Mouse (Mus musculus) T-helper 1 cell (primary cell): ENCODE results near the gene Fgf3.

ENCODE experiments used
- in situ Hi-C: fragments of 300-600 bp; cut with MboI, MseI; formaldehyde crosslinking; loops from one replicate; pipeline ENCODE4 v1.15.1; 2025; ENCODE audit warnings: high pct_unique_total_duplicates

Gene Fgf3

GRCm38 (mm10) chr7:144837891-144838488 is at the start of gene Fgf3:
Gene Fgf3, plus strand, starts transcription at chr7:144838083.
- in situ Hi-C loops = no loop called here

- in situ Hi-C loops = no loop called here
Measured at GRCm38 (mm10) chr7:144788631-144789030, 49.3 kb upstream of the Fgf3 start.

- in situ Hi-C loops = loop anchor here (5.0 kb wide), 1 partner anchor 112 kb away; no protein-coding TSS in a partner anchor
Measured at GRCm38 (mm10) chr7:144789601-144790556, 48.0 kb upstream of the Fgf3 start.

GRCm38 (mm10) chr7:144791426-144791825 is 46.5 kb upstream of the Fgf3 start:
- in situ Hi-C loops = loop anchor here (5.0 kb wide), 1 partner anchor 111 kb away; no protein-coding TSS in a partner anchor

GRCm38 (mm10) chr7:144793296-144793695 is 44.6 kb upstream of the Fgf3 start:
- in situ Hi-C loops = loop anchor here (5.0 kb wide), 1 partner anchor 109 kb away; no protein-coding TSS in a partner anchor

- in situ Hi-C loops = no loop called here
Measured at GRCm38 (mm10) chr7:144795976-144796474, 41.9 kb upstream of the Fgf3 start.

- in situ Hi-C loops = no loop called here
Measured at GRCm38 (mm10) chr7:144796986-144797735, 40.7 kb upstream of the Fgf3 start.

GRCm38 (mm10) chr7:144798471-144798870 is 39.4 kb upstream of the Fgf3 start:
- in situ Hi-C loops = no loop called here

- in situ Hi-C loops = no loop called here
Measured at GRCm38 (mm10) chr7:144807036-144807435, 30.8 kb upstream of the Fgf3 start.

GRCm38 (mm10) chr7:144807976-144808577 is 29.8 kb upstream of the Fgf3 start:
- in situ Hi-C loops = no loop called here

GRCm38 (mm10) chr7:144811521-144811920 is 26.4 kb upstream of the Fgf3 start:
- in situ Hi-C loops = no loop called here

GRCm38 (mm10) chr7:144821901-144822300 is 16.0 kb upstream of the Fgf3 start:
- in situ Hi-C loops = no loop called here

- in situ Hi-C loops = no loop called here
Measured at GRCm38 (mm10) chr7:144823988-144824387, 13.9 kb upstream of the Fgf3 start.

- in situ Hi-C loops = no loop called here
Measured at GRCm38 (mm10) chr7:144828369-144828768, 9.5 kb upstream of the Fgf3 start.

GRCm38 (mm10) chr7:144838522-144839503 is 930 bp downstream of the Fgf3 start:
- in situ Hi-C loops = no loop called here

GRCm38 (mm10) chr7:144846158-144846557 is 8.3 kb downstream of the Fgf3 start:
- in situ Hi-C loops = no loop called here

GRCm38 (mm10) chr7:144847067-144847466 is 9.2 kb downstream of the Fgf3 start, which contains the start of gene Fgf4:
Gene Fgf4, plus strand, starts transcription at chr7:144847367.
- in situ Hi-C loops = no loop called here

GRCm38 (mm10) chr7:144851321-144851720 is 13.4 kb downstream of the Fgf3 start:
- in situ Hi-C loops = no loop called here

GRCm38 (mm10) chr7:144854966-144855365 is 17.1 kb downstream of the Fgf3 start:
- in situ Hi-C loops = no loop called here

GRCm38 (mm10) chr7:144857158-144857557 is 19.3 kb downstream of the Fgf3 start:
- in situ Hi-C loops = no loop called here
